Mouse (Mus musculus) testis, adult 2 months (tissue): Measurements from ENCODE around the gene Adgra3. TPM values are rescaled to one million over a fixed set of nuclear protein-coding genes. Genes with fewer than 3 reads are reported as not detected.
A peak's percentile ranks its signal among the peaks of the same experiment; 100 is the strongest.

Experiments used
- H3K27ac ChIP-seq: fragments of 200-500 bp; 2 replicates; pipeline ENCODE4 v1.5.1; 2012; ENCODE audit warnings: low read depth, low read length; ENCODE audit not compliant: control insufficient read depth, insufficient read depth
- H3K27me3 ChIP-seq: fragments of 200-500 bp; 2 replicates; pipeline ENCODE4 v1.6.1; 2012; ENCODE audit warnings: mild to moderate bottlenecking, low read length, moderate library complexity; ENCODE audit not compliant: control insufficient read depth, insufficient read depth
- H3K36me3 ChIP-seq: fragments of 200-500 bp; 2 replicates; pipeline ENCODE4 v1.6.1; 2012; ENCODE audit warnings: mild to moderate bottlenecking, low read length; ENCODE audit not compliant: control insufficient read depth, insufficient read depth
- H3K4me1 ChIP-seq: fragments of 200-500 bp; 2 replicates; pipeline ENCODE4 v1.6.1; 2012; ENCODE audit warnings: low read length; ENCODE audit not compliant: control insufficient read depth, insufficient read depth
- H3K4me3 ChIP-seq: fragments of 200-500 bp; 2 replicates; pipeline ENCODE4 v1.5.1; 2012; ENCODE audit warnings: low read depth, mild to moderate bottlenecking, low read length, moderate library complexity, mixed read lengths; ENCODE audit not compliant: control insufficient read depth
- CTCF ChIP-seq: fragments of 200-500 bp; IDR thresholded peaks from 2 replicates; pipeline ENCODE4 v1.5.1; 2012; ENCODE audit warnings: low read depth, mild to moderate bottlenecking, inconsistent platforms, low read length, moderate library complexity; ENCODE audit not compliant: control insufficient read depth, insufficient read depth, insufficient replicate concordance
- POLR2A ChIP-seq: fragments of 200-500 bp; IDR thresholded peaks from 2 replicates; pipeline ENCODE4 v1.6.1; 2012; ENCODE audit warnings: low read depth, mild to moderate bottlenecking, inconsistent platforms, low read length, moderate library complexity; ENCODE audit not compliant: control insufficient read depth
- polyA plus RNA-seq: library from polyadenylated mRNA; depleted of rRNA; stranded (reverse); fragments of >200 nt; gene quantifications from 2 replicates; pipeline ENCODE4 v1.2.3, GENCODE M21; 2012

Gene Adgra3
- polyA plus RNA-seq, 1 experiment: 10.2 TPM

DNA sequence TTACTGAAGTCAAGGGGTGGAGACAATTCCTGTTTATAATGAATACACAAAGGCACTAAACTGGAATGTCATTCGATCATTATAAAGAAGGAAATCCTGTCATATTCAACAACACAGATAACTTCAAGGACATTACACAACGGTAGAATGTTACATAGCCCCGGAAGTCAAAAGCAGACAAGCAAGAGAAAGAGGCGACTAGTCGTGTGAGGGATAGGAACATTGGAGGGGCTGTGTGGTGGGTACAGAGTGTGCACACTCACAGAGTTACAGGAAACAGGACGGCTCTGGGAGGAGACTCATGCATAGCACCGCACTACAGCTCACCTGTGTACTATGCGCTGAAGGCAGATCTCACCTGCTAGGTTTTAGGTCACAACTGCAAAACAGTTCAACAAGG is 89.1 kb downstream of the Adgra3 start:
- Histone ChIP-seq H3K4me1 (no peaks in the 10 kb centered on the region), H3K4me3 (no peak overlapping the region), H3K36me3 (no peaks in the 10 kb centered on the region), H3K27me3 (no peaks in the 10 kb centered on the region), H3K27ac (no peak overlapping the region)
- no peak for TF ChIP-seq POLR2A
- TF ChIP-seq CTCF: no peak

- Histone ChIP-seq H3K4me3 (no peak overlapping the region), H3K27ac (no peak overlapping the region), H3K27me3 (no peaks in the 10 kb centered on the region), H3K4me1 (no peaks in the 10 kb centered on the region), H3K36me3 (no peaks in the 10 kb centered on the region)
- TF ChIP-seq CTCF: no peak
- no peak for TF ChIP-seq POLR2A
Measured at GRCm38 (mm10) chr5:49967726-49968125, 91.1 kb downstream of the Adgra3 start.

DNA sequence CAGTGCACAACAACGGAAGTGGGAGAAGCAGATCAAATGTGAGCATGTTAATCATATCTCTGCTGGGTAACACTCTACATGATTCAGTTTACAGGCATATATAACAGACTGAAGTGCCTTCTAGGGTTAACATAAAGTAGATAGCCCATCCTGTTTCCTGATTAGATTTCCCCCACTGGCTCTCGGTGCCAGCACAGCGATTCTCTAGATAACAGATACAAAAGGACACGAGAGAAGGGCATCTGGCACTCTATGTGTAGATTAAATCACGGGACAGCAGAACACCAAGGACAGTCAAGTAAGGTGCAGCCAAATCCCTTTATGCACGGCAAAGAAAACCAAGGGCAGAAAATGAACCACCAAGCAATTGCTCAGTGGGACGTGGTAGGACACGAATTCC is 93.0 kb downstream of the Adgra3 start:
- Histone ChIP-seq H3K27ac (no peak overlapping the region), H3K27me3 (no peaks in the 10 kb centered on the region), H3K4me3 (no peak overlapping the region), H3K36me3 (no peaks in the 10 kb centered on the region), H3K4me1 (no peaks in the 10 kb centered on the region)
- TF ChIP-seq POLR2A: no peak
- TF ChIP-seq CTCF: no peak

DNA sequence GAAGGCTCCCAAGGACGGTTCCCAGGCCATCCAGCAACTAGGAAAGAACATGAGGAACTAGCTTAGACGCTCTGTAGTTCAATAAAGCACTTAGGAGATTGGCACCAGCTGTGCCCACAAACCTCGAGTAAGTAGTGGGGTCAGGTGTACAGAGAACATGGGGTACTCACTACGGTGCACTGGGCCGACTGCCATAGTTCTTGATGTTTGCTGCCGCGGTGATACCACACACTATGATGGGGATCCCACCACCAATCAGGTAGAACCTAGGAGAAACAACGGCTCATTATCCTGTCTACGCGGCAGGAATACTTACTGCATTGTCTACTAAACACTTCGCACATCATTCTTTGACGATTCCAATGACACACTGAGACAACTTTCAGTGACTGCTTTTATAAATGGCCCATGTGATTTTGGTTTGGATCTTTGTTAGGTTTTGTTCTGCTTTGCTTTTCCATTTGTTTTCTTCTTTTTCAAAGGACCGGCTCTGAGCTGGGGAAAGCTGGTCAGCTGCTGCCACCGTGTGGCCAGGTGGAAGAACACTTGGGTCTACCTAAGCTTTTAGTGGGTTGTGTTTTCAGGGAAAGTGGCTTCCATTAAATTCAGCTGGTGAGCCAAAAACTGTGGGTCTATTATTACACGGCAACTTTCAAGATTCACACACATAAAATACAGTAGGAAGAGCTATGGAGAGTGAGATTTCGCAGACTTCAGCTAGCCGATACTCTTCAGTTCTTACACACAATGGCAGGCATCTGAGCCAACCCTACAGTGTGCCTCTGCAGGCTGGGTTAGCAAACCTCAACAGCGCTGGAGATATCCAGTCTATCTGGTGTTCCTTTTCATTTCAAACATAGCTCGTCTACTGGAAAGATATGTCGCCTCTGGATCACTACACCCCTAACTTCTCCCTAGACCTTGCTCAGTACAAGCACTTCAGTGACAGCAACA is 97.1 kb downstream of the Adgra3 start:
- Histone ChIP-seq H3K4me3 (no peak overlapping the region), H3K27me3 (no peaks in the 10 kb centered on the region), H3K36me3 (no peaks in the 10 kb centered on the region), H3K27ac (no peak overlapping the region), H3K4me1 (no peaks in the 10 kb centered on the region)
- TF ChIP-seq POLR2A (no peak), CTCF (peak; percentile 42; the same call in 1 of the 2 replicates)

GRCm38 (mm10) chr5:49936354-49936753 is 122.5 kb downstream of the Adgra3 start:
- no peak overlapping the region for H3K4me3 ChIP-seq
- no peaks in the 10 kb centered on the region for H3K4me1 ChIP-seq
- no peaks in the 10 kb centered on the region for H3K27me3 ChIP-seq
- H3K27ac ChIP-seq: no peak overlapping the region
- no peaks in the 10 kb centered on the region for H3K36me3 ChIP-seq
- TF ChIP-seq POLR2A (no peak), CTCF (no peak)

GRCm38 (mm10) chr5:49924712-49925111 is 134.1 kb downstream of the Adgra3 start:
- H3K4me1 ChIP-seq: no peaks in the 10 kb centered on the region
- TF ChIP-seq POLR2A (no peak), CTCF (no peak)
- H3K27me3 ChIP-seq: no peaks in the 10 kb centered on the region
- no peak overlapping the region for H3K4me3 ChIP-seq
- no peak overlapping the region for H3K27ac ChIP-seq
- H3K36me3 ChIP-seq: no peaks in the 10 kb centered on the region

DNA sequence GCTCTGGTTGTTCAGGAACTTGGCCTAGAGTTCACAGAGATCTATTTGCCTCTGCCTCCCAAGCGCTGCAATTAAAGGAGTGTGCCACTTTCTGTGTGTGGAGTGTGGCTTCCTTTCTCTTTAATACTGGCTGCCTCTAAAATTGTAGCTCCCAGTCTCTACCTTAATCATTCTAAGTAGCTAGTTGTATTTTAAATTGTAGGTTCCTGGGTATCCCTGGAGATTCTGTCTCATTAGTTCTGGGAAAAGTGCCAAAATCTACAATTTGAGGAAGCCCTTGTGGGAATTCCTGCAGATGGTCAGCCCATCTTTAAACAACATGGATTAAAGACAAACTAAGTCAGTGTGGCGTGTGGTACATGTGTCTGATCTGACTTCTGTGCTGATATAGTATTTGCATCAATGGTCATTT is 143.1 kb downstream of the Adgra3 start:
- Histone ChIP-seq H3K27ac (no peak overlapping the region), H3K4me1 (no peaks in the 10 kb centered on the region), H3K27me3 (no peaks in the 10 kb centered on the region), H3K36me3 (no peaks in the 10 kb centered on the region), H3K4me3 (no peak overlapping the region)
- TF ChIP-seq CTCF (no peak), POLR2A (no peak)
